Mouse (Mus musculus) adrenal gland, adult 2 months (tissue): ENCODE measurements around the gene Strap. TPM values are rescaled to one million over a fixed set of nuclear protein-coding genes. Genes with fewer than 3 reads are reported as not detected.
"Not testable (repeated sequence)": the region's sequence is repeated elsewhere in the genome, so short reads cannot be mapped to it uniquely, and the experiment has no call there.

Experiments used
- DNase-seq: peaks from one replicate; pipeline ENCODE4 v3.0.0; 2021
- long read RNA-seq: library from polyadenylated mRNA; stranded (forward); transcript quantifications from one replicate; pipeline ENCODE4 v2.0.0, GENCODE M21; 2021
- polyA plus RNA-seq: library from polyadenylated mRNA; depleted of rRNA; stranded (reverse); fragments of >200 nt; gene quantifications from 2 replicates; pipeline ENCODE4 v1.2.3, GENCODE M21; 2012; rRNA removed
- total RNA-seq, 2 experiments: library from RNA; stranded (reverse); gene quantifications; 2 replicates each; pipeline ENCODE4 v1.2.3; 2021

Gene Strap
- total RNA-seq (100 to 1,000 TPM; 110 to 143 TPM), polyA plus RNA-seq (78.8 and 79.6 TPM in 2 replicates)
- long read RNA-seq, transcript Strap-201 (10 exons, 2,650 nt): major isoform, 118 of 126 reads
- long read RNA-seq, partial matches to known transcripts: 2 of 126 reads
- long read RNA-seq, other reads (novel, unspliced or antisense): 6 of 126 reads

DNA sequence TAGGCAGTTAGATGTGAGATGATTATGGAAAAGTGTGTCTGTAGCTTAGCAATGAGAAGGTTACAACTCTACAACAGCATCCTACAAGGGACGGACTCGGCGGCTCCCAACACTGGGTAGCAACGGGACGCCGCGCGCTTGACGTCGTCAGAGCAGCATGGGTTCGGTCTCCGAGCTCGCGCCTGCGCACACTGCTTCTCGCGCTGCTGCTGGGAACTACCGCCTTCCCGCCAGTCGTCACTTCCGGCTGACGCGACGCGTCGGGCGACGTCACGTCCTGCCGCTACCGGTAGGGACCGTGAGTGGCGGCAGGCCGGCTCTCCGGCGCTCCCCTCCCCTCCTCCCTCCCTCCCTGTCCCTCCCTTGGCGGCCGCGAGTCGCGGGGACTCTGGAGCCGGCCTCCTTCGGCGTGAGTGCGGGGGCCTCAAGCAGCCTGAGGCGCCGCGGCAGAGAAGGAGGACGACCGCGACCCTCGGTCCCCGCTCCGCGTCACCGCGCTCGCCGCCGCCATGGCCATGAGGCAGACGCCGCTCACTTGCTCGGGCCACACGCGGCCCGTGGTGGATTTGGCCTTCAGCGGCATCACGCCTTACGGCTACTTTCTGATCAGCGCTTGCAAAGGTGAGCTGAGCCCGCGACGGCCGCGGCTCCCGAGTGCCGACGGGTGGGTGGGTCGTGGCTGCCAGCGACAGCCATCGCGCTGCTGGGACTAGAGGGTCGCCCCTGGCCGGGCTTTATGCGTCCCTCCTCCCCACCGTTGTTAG is at the start of gene Strap:
Gene Strap (plus strand): TSS at position 233 of the 764 bp plus-strand sequence.
- DNase-seq: peak; percentile 94

DNA sequence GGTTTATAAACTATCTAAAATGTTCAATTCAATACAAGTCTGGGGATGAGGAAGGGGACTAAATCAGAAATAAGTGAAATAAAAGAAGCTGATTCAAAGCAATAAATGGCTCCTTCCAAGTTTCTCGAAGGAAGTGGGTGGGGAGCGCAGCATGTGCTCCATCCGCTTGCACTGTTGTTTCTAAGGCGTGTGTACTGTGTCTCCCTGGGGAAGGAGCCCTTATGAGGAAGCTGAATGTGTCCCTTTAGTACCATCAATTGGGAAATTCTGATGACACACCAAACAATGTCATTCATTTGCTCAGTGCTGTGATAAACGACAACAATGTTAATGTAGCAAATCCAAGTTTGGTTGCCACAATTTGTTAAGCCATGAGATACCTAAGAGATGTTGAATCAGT is 47.2 kb upstream of the Strap start:
- DNase-seq: no peak

DNA sequence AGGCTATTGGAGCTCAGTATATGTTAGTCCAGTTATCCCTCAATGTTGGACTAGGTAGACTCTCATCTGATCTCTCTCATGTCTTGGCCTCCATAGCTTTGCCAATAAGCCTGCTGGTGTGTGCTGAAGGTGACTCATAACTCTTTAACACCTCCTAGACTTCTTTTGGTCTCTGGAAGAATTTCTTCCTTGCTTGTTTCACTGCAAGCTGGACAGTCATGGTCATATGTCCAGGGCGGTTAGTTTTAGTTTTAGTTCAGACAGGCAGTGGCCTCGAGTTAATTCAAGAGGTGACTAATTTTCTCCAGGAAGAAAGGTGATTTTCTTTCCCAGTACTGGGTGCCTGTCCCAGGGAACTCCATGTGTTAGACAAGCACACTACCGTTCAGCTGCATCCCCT is 46.8 kb upstream of the Strap start:
- DNase-seq: no peak

DNA sequence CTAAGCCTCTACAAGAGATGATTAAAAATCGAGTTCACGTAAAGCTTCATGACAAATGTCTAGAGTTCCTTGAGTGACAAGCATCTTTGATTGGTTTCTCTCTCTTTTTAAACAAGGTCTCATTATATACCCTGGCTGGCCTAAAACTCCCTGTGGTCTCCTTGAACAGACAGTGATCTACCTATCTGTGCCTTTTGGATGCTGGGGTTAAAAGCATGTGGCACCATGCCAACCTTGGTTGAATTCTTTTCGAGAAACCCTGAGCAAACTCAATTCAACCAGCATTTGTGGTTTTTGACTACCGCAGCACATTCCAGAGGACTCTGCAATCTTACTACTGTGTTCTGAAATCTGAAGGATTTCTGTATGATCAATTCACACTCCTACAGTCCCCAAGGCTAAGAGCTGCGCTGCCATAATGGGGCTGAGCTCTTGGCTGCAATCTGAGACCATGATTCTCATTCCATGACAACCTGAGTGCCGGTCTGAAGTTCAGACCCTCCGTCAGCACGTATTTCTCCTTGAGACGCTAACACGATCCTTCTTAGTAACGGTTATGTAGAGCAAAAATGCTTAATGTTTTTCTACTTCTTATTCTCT is 46.3 kb upstream of the Strap start:
- no peak for DNase-seq

DNA sequence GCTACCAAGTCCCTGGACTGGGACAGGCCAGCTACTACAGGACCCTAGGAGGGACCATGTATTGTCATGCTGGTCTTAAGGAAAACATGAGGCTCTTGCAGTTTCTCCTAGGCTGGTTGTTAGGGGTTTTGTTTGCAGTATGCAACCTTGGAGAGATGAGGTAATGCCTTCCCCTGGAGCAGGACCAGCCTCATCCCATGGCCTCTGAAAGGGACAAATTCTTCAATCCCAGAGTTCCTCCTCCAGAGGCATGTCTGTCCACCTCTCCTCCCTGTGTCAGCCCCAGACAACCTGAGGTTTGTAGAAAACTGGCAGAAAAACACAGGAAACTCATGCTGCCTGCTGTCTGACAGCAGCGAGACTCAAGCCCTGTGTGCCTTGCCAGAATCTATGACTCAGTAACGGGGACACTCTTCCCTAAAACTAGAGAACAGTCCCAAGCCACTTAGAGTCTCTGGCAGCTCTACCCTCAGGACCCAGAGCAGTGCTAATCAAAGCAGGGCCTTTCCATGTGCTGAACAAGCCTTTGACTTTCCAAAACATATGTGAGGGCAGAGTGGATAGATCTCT is 44.2 kb upstream of the Strap start:
- DNase-seq: peak; percentile 81

DNA sequence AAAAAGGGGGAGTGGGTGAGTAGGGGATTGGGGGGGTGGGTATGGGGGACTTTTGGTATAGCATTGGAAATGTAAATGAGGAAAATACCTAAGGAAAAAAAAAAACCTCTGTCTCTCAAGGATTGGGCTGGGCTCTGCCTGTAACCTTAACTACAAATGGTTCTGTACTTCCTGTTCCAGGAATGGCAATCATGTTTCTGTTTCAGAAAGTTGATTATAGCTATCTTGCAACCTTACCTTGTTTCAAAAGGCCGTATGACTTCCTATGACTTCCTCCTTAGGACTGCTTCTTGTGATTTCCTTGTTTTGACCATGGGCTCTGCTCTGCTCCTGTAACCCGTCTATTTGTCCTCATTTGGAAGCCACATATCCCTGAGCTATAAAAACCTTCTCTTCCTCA is 40.6 kb upstream of the Strap start:
- DNase-seq: no peak

DNA sequence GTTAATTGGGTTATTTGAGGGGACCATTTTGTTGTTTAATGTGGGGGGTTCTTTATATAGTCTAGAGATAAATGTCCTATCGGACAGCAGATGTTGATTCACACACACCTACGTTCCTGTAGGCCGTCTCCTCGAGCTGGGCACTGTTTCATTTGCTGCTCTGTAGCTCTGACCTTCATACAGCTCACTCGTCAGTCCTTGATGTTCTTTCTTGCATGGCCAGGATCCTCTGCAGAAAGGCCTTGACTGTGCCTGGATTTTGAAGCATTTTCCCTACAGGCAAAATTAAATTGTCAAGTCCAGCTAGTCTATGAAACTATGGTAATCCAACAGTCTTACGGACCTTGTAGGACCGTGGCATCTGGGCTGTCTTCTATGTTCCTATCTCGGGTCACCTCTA is 39.8 kb upstream of the Strap start:
- DNase-seq: peak; percentile 72

DNA sequence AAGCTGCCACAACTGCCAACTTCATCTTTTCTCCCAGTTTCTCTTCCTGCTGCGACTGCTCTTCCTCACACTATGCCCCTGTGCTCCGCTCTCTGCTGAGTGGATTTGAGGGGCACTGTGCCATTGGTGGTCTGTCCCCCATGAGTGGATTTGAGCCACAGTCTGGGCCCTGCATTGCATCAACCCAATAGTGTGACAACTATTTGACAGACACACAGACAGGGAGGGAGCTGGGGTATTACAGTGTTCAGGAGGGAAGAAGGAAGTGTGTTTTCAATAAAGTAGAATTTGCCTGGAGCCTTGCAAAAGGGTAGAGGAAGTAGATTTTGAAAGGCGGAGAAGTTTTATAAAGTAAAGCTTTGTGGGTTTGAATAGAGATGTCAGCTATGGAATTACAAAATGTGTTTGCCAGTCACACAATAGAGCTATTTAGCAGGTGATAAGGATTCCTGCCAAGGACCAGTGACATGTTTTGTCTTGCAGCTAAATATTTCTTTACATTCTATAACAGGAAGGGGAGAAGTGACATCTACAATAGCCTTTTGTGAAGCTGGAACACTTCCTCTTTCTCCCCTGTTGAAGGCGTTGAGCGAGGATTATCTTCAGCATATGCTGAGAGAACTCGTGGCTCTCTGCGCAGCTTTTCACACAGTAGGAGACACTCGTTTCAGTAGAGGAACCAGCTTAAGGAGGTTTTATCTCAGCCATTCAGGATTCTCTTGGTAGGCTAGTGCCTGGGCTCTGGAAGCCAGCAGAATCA is 38.3 kb upstream of the Strap start:
- no peak for DNase-seq

DNA sequence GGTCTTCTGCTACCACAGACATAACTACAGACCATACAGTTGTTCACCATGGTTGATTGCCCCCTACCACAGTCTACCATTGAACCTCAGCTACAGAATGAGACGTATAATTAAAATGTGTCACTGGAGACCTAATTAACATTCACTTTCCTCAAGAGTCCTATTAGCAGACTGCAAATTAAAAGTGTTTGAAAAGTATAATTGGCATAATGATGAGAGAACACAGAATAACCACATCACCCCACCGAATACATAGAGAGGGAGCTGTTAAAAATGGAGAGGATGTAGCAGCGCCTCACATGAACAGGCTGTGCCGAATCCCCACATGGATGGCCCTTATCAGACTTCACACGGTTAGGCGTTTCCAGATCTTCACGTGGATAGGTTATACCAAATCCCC is 35.4 kb upstream of the Strap start:
- no peak for DNase-seq

DNA sequence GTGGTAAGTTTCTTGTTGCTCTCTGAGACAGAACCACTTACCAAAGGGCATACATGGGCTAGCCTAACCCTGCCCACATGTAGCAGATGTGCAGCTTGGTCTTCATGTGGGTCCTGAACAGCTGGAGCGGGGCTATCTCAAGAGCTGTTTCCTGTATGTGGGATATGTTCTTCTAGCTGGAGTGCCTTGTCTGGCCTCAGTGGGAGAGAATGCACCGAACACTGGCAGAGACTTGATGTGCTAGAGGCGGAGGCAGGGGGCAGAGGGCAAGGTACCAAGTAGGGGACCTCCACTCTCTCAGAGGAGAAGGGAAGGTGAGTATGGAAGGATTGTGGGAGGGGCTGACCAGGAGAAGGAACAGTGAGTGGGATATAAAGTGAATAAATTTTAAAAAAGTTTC is 32.7 kb upstream of the Strap start:
- no peak for DNase-seq

DNA sequence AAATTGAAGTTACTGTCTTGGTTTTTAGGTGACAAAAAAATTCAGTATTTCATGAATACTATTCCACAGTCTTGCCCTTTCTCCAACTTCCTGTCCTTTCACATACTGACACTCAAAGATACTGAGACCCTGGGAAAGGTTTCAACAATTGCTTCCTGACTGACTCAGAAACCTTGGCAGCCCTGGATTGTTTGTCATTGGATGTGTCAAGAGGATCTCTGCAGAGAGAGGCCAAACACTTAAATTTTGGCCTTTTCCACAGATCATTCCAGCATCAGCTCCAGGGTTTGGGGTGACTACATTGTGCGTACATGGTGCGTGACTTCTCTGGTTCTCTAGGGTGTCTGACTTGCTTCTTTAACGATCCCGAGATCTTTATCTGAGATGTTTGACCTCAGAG is 32.0 kb upstream of the Strap start:
- peak; percentile 87 for DNase-seq

DNA sequence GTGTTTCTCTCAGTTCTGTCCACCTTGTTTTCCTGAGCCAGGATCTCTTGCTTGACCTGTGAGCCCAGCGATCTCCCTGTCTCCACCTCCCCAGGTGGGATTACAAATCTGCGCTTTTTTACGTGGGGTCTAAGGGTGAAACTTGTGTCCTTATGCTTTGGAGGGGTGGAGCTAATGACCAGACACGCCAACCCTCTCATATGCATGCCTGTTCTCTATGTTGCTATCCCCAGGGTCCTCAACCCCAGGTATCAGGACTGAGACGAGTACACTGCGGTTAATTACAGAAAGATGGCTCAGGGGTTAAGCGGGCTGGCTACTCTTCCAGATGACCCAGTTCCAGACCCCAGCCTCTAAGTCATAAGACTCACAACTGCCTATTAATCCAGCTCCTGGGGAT is 31.4 kb upstream of the Strap start:
- no peak for DNase-seq

DNA sequence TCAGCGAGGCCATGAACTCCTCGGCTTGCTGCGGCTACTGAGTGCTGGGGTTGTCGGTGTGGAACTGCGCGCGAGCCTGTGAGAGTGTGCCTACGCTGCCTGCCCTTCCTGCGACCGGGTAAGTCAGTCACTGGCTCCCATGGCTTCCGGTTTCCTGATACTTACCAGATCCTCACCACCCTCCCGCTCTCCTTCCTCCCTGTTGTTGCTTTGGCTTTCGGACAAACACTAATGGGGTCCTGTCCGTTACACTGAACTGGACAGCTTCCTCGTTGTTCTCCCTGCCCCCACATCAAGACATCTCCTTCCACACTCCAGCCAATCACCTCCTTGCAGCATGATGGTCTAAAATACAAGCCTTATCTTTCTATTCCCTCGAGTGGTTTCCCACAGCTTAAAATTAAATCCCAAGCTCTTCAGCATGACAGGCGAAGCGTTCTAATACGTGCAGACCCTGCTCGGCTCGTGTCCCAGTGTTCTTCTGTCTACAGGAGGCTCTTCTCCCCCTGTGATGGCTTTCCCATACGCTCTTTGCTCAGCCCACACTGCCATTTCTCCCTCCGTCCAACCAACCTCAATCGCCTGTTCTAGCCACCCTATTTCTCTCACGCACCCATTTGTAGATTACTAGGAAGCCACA is 30.5 kb upstream of the Strap start:
- DNase-seq: no peak

DNA sequence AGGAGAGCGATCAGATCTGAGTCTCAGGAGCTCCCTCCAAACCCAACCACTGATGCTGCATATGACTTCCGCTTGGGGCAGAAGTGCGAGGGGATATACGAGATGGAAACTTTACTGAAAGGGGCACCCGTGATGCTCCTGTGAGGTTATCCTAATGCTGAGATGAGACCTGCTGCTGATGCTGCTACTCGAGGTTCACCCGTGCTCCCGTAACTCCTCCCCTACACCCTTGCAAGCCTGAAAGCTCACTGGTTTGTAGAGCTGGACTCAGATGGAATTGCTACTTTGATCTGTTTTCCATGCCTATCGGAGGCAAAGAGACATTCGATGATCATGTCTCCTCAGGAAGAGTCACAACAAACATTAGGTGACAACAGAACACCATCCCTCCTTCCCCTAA is 28.7 kb upstream of the Strap start:
- no peak for DNase-seq

DNA sequence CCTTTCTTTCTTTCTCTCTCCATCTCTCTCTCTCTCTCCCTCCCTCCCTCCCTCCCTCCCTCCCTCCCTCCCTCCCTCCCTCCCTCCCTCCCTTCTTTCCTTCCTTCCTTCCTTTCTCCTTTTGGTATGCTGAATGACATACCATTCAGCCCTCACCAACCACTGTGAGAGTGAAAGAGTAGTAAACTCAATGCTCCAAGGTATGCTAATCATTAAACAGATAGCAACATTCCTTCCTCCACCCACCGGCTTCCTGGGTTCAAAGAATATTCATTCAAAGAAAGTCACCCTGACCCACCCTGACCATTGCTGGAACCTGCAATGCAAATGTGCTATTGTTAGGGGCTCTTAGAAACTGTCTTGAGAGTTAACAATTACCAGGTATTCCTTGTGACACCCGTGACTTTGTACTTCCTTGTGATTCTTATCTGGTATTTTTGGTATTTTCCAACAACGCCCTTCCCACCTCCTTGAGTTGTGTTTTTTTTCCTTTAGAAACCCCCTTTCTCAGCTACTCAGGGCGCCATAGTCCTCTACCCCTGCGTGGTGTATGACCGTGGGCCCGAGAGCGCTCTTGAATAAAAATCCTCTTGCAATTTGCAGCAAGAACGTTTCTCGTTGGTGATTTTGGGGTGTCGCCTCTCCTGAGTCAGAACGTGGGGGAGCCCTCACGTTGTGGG is 26.0 kb upstream of the Strap start:
- not testable (repeated sequence) for DNase-seq

DNA sequence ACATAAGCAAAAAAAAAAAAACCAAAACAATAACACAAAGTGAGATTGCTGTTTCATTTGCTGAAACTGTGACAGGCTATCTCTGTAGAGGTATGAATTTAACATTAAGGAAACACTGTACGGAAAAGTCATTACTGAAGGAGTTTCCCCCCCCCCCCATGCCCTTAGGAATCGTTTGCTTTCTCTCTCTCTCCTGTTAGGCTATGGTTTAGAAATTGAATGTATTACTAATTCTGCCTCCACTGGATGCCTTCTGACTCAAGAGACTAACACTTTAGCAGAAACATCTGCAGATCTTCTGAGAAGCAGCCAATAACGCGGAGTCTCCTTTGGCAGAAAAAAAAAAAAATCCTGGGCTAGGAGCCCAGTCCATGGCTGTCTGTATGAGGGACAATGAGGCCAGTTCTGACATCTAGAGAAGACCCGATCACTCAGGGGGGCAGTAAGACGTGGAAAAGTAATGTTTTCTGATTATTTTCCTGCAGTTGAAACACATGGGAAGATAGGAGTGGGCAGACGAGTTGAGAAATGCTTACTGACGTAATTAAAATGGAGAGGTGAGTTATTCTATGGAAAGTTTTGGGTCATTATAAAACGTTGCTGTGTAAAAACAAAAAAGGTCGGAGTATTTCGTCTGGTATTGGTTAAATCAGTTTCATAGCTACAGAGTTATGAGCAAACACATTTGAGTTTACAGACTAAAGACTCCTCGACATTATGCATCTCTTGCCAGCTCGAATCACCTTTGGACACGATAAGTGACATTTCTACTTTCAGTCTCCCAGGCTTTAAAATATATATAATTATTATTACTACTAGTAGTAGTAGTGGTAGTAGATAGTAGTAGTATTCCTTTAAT is 24.5 kb upstream of the Strap start:
- DNase-seq: no peak

DNA sequence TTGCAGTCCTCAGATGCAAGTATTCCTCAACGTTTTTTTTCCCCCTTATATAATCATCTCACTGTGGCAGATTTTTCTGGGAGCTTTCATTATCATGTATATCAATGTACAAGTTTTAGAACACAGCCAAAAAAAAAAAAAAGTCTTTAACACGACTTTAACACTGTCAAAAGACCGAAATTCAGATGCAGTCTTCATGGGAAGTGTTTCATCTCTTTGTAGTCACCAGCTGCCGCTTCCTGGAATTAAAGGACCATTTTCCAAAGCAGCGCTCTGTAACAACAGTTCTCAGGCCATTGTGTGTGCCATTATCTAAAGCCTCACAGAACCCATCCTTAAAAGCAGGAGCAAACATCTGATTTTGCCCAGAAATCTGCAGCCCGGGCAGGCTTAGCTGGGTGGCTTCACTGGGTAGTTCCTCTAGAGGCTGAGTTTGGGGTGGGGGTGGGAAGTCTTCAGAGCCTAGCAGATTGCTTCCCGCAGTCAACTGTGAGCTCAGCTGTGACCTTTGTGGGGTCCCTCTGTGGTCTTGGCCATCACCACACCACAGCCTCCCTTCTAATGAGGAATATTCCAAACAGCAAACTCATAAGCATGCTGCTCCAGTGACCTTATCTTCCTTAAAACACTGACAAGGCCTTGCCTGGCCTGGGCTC is 22.1 kb upstream of the Strap start:
- DNase-seq: no peak

DNA sequence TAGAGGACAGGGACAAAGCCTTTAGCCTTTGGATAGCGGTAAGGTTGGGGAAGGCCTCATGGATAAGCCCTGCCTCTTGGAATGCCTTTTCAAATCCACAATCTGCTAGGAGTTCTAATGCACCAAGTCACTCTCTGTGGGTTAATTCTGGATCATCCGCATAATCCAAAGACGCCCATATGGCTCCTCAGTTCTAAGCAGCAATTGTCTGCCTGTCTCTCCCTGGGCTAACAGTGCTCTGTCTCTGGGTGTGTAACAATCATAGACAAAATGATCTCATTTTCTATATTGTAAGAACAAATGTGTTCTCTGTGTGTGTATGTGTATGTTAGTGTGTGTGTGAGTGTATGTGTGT is 21.6 kb upstream of the Strap start:
- no peak for DNase-seq

DNA sequence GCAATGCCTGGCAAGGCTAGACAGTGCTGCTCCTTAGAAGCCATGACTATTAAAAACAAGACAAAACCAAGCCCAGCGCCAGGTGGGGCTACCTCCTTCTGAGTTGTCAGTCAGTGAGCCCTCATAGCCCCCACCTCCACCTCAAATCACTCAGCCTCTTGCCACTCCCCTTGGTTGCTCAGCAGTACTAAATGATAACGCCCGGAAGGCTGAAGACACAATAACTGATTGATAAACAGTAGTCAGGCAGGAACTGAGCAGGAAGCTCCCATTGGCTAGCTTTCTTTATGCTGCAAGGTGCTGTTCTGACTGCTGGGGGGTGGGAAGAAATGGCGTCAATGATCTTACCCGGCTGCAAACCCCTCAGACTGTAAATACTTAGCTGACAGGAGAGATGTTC is 18.1 kb upstream of the Strap start:
- DNase-seq: no peak
